Mouse (Mus musculus) forebrain, embryonic 15.5 days (tissue): Measurements from ENCODE around the gene Cpeb4. TPM values are rescaled to one million over a fixed set of nuclear protein-coding genes. Genes with fewer than 3 reads are reported as not detected.
A peak's percentile ranks its signal among the peaks of the same experiment; 100 is the strongest.
"Not testable (repeated sequence)": the region's sequence is repeated elsewhere in the genome, so short reads cannot be mapped to it uniquely, and the experiment has no call there.

Experiments
- ATAC-seq: fragments of 200-750 bp; cut with Nextera tagmentation; replicated peaks from 2 replicates; pipeline ENCODE4 v1.8.0; 2017; ENCODE audit warnings: mild to moderate bottlenecking, moderate TSS enrichment, moderate library complexity
- H3K27ac ChIP-seq: fragments of 300-500 bp; sonication (generic); replicated peaks from 2 replicates; pipeline ENCODE4 v1.5.1; 2015; ENCODE audit warnings: mild to moderate bottlenecking, inconsistent platforms
- H3K27me3 ChIP-seq: fragments of 300-500 bp; sonication (generic); 2 replicates; pipeline ENCODE4 v1.6.1; 2015; ENCODE audit warnings: inconsistent platforms
- H3K36me3 ChIP-seq: fragments of 300-500 bp; sonication (generic); 2 replicates; pipeline ENCODE4 v1.6.1; 2015; ENCODE audit warnings: mild to moderate bottlenecking, inconsistent platforms
- H3K4me1 ChIP-seq: fragments of 300-500 bp; sonication (generic); 2 replicates; pipeline ENCODE4 v1.6.1; 2015; ENCODE audit warnings: inconsistent platforms
- H3K4me2 ChIP-seq: fragments of 300-500 bp; sonication (generic); replicated peaks from 2 replicates; pipeline ENCODE4 v1.6.1; 2015; ENCODE audit warnings: mild to moderate bottlenecking, inconsistent platforms
- H3K4me3 ChIP-seq: fragments of 300-500 bp; sonication (generic); 2 replicates; pipeline ENCODE4 v1.5.1; 2015; ENCODE audit warnings: mild to moderate bottlenecking, inconsistent platforms
- H3K9ac ChIP-seq: fragments of 300-500 bp; sonication (generic); replicated peaks from 2 replicates; pipeline ENCODE4 v1.6.1; 2015; ENCODE audit warnings: mild to moderate bottlenecking, inconsistent platforms
- H3K9me3 ChIP-seq: fragments of 300-500 bp; sonication (generic); 2 replicates; pipeline ENCODE4 v1.6.1; 2016; ENCODE audit warnings: inconsistent platforms
- WGBS: fragments of 180-500 bp; shearing (Covaris S2); methylation state at CpG from one replicate; pipeline ENCODE4 v1.1.7; 2015; ENCODE audit warnings: mixed read lengths; 5-methylcytosine and 5-hydroxymethylcytosine counted together
- polyA plus RNA-seq: library from polyadenylated mRNA; unstranded; fragments of >200 nt; fragmentation: Nextera tagmentation; extraction: Ambion mirVana; gene quantifications from 2 replicates; pipeline ENCODE4 v1.2.1, GENCODE M21; 2015

The Cpeb4 gene
- polyA plus RNA-seq, 1 experiment from 2014 or later, result 16.4 TPM

- ATAC-seq, result peak; percentile 58
- H3K4me3 ChIP-seq, result peak within 1 kb of the TSS; percentile 26
- H3K4me1 ChIP-seq, result peaks cover 6% of the 10 kb centered on the region
- no peaks in the 10 kb centered on the region for H3K9me3 ChIP-seq
- H3K4me2 ChIP-seq, result peak within 1 kb of the TSS; percentile 43
- no peaks in the 10 kb centered on the region for H3K27me3 ChIP-seq
- 0 out of 2 replicates have a peak within 1 kb of the TSS, but pooled peaks have one; percentile 14 for H3K27ac ChIP-seq
- H3K9ac ChIP-seq, result peak within 1 kb of the TSS; percentile 34
- no peaks in the 10 kb centered on the region for H3K36me3 ChIP-seq
- 49% methylated on average over 49 of the region's 49 CpGs for WGBS
Measured at GRCm38 (mm10) chr11:31965256-31966134, 93.5 kb downstream of the Cpeb4 start, which contains the start of gene 4930524B15Rik. Gene 4930524B15Rik (plus strand): TSS chr11:31965592.

- H3K4me3 ChIP-seq, result no peak overlapping the region
- H3K27me3 ChIP-seq, result no peaks in the 10 kb centered on the region
- H3K4me1 ChIP-seq, result no peaks in the 10 kb centered on the region
- WGBS, result 89% methylated on average over 4 of the region's 4 CpGs
- ATAC-seq, result no peak
- no peaks in the 10 kb centered on the region for H3K36me3 ChIP-seq
- no peaks in the 10 kb centered on the region for H3K9me3 ChIP-seq
- H3K4me2 ChIP-seq, result no peak overlapping the region
- no peak overlapping the region for H3K9ac ChIP-seq
- no peak overlapping the region for H3K27ac ChIP-seq
Measured at GRCm38 (mm10) chr11:31974132-31974531, 102.1 kb downstream of the Cpeb4 start.

- Histone ChIP-seq H3K9me3 (no peaks in the 10 kb centered on the region), H3K27me3 (no peaks in the 10 kb centered on the region), H3K27ac (no peak overlapping the region), H3K36me3 (no peaks in the 10 kb centered on the region), H3K4me1 (no peaks in the 10 kb centered on the region), H3K9ac (no peak overlapping the region), H3K4me2 (no peak overlapping the region), H3K4me3 (no peak overlapping the region)
- 70% methylated on average over 8 of the region's 8 CpGs for WGBS
- no peak for ATAC-seq
Measured at GRCm38 (mm10) chr11:31974826-31975225, 102.8 kb downstream of the Cpeb4 start.

- H3K36me3 ChIP-seq, result no peaks in the 10 kb centered on the region
- ATAC-seq, result no peak
- H3K27me3 ChIP-seq, result no peaks in the 10 kb centered on the region
- H3K27ac ChIP-seq, result no peak overlapping the region
- no peak overlapping the region for H3K9ac ChIP-seq
- H3K4me3 ChIP-seq, result no peak overlapping the region
- no peak overlapping the region for H3K4me2 ChIP-seq
- no peaks in the 10 kb centered on the region for H3K9me3 ChIP-seq
- WGBS, result 88% methylated on average over 5 of the region's 5 CpGs
- H3K4me1 ChIP-seq, result no peaks in the 10 kb centered on the region
Measured at GRCm38 (mm10) chr11:31975678-31976077, 103.7 kb downstream of the Cpeb4 start.

- no peaks in the 10 kb centered on the region for H3K27me3 ChIP-seq
- H3K4me2 ChIP-seq, result no peak overlapping the region
- 71% methylated on average over 5 of the region's 5 CpGs for WGBS
- no peaks in the 10 kb centered on the region for H3K4me1 ChIP-seq
- ATAC-seq, result no peak
- no peak overlapping the region for H3K27ac ChIP-seq
- H3K9ac ChIP-seq, result no peak overlapping the region
- H3K36me3 ChIP-seq, result no peaks in the 10 kb centered on the region
- H3K9me3 ChIP-seq, result no peaks in the 10 kb centered on the region
- H3K4me3 ChIP-seq, result no peak overlapping the region
Measured at GRCm38 (mm10) chr11:31976137-31976536, 104.1 kb downstream of the Cpeb4 start.

GRCm38 (mm10) chr11:31980089-31980488 lies 108.1 kb downstream of the Cpeb4 start:
- not testable (repeated sequence) for H3K4me1 ChIP-seq, H3K27me3 ChIP-seq, H3K9ac ChIP-seq, H3K27ac ChIP-seq, H3K9me3 ChIP-seq, ATAC-seq, H3K4me3 ChIP-seq, H3K4me2 ChIP-seq, H3K36me3 ChIP-seq
- WGBS, result 86% methylated on average over 5 of the region's 5 CpGs

GRCm38 (mm10) chr11:31981830-31982229 lies 109.8 kb downstream of the Cpeb4 start:
- Histone ChIP-seq H3K4me1 (no peaks in the 10 kb centered on the region), H3K4me3 (no peak overlapping the region), H3K9me3 (no peaks in the 10 kb centered on the region), H3K36me3 (no peaks in the 10 kb centered on the region), H3K27ac (no peak overlapping the region), H3K9ac (no peak overlapping the region), H3K27me3 (no peaks in the 10 kb centered on the region), H3K4me2 (no peak overlapping the region)
- ATAC-seq, result no peak
- 92% methylated on average over 7 of the region's 7 CpGs for WGBS

GRCm38 (mm10) chr11:31982247-31982943 lies 110.4 kb downstream of the Cpeb4 start:
- not testable (repeated sequence) for H3K9ac ChIP-seq, H3K27me3 ChIP-seq, H3K27ac ChIP-seq, H3K9me3 ChIP-seq, H3K4me2 ChIP-seq, H3K4me1 ChIP-seq, H3K36me3 ChIP-seq, H3K4me3 ChIP-seq, ATAC-seq
- 82% methylated on average over 13 of the region's 13 CpGs for WGBS

GRCm38 (mm10) chr11:31983249-31983648 lies 111.2 kb downstream of the Cpeb4 start:
- H3K9ac ChIP-seq, result no peak overlapping the region
- no peak for ATAC-seq
- no peak overlapping the region for H3K4me3 ChIP-seq
- H3K36me3 ChIP-seq, result no peaks in the 10 kb centered on the region
- no peaks in the 10 kb centered on the region for H3K9me3 ChIP-seq
- H3K4me1 ChIP-seq, result no peaks in the 10 kb centered on the region
- H3K4me2 ChIP-seq, result no peak overlapping the region
- no peak overlapping the region for H3K27ac ChIP-seq
- H3K27me3 ChIP-seq, result no peaks in the 10 kb centered on the region

- Histone ChIP-seq H3K4me3 (no peak overlapping the region), H3K4me1 (no peaks in the 10 kb centered on the region), H3K36me3 (no peaks in the 10 kb centered on the region), H3K27ac (no peak overlapping the region), H3K27me3 (no peaks in the 10 kb centered on the region), H3K9ac (no peak overlapping the region), H3K4me2 (no peak overlapping the region), H3K9me3 (no peaks in the 10 kb centered on the region)
- WGBS, result 58% methylated on average over 2 of the region's 2 CpGs
- no peak for ATAC-seq
Measured at GRCm38 (mm10) chr11:31984786-31985185, 112.8 kb downstream of the Cpeb4 start.
